Mouse (Mus musculus): ENCODE measurements at regions not wholly inside any gene's neighbourhood (a gene's known extent, or its start where the extent isn't known, plus 50 kb on each side); places are given as distances from the start of the nearest gene placed in this dataset.

DNA sequence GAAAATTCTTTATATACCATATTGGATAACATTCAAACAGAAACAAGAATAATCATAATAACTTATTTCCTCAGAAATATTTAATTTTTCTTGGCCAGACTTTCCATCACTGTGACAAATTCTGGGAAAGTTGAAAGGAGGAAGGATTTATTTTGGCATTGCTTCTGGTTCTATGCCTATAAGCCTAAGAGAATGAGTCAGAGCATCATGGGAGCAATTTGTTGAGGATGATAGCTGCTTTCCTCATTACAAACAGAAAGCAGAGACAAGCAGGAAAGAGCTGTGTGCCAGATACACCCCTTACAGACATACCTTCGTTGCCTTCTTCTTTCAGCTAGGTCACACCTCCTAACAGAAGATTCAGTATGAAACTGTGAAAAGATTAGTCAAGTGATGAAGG, 115.3 kb downstream of the Rgs21 start:
- H3K36me3 ChIP-seq (ENCODE audit: control insufficient read depth, insufficient read depth, low read length, poor library complexity, severe bottlenecking) = no peaks in the 10 kb centered on the region
- no peaks in the 10 kb centered on the region for H3K4me1 ChIP-seq (ENCODE audit: control insufficient read depth in 2 of 2, insufficient read depth in 2 of 2, low read length in 2 of 2, poor library complexity in 1 of 2)
- no peak overlapping the region for H3K27ac ChIP-seq (ENCODE audit: insufficient read depth, low read depth, low read length, poor library complexity, severe bottlenecking)
- no peak for DNase-seq (ENCODE audit: low read depth, low spot score)
- TF ChIP-seq HCFC1 (IDR thresholded peaks at IDR 0.05; ENCODE audit: borderline replicate concordance, insufficient read depth, low read length) (no peak), ZC3H11A (IDR thresholded peaks at IDR 0.05; ENCODE audit: borderline replicate concordance, low read depth, low read length) (no peak), CHD2 (IDR thresholded peaks at IDR 0.05; ENCODE audit: low read depth, low read length) (no peak), ZNF384 (IDR thresholded peaks at IDR 0.05; ENCODE audit: low read depth, low read length) (no peak), MAFK (IDR thresholded peaks at IDR 0.05; ENCODE audit: insufficient read depth, low read depth, low read length) (no peak)
- H3K9ac ChIP-seq (ENCODE audit: insufficient read depth, low read depth, low read length, poor library complexity, severe bottlenecking) = no peak overlapping the region
- H3K9me3 ChIP-seq (ENCODE audit: control insufficient read depth, insufficient read depth, low read depth, low read length) = no peaks in the 10 kb centered on the region
- no peak overlapping the region for H3K4me3 ChIP-seq (ENCODE audit: insufficient read depth in 1 of 2, low read depth in 1 of 2, low read length in 2 of 2, poor library complexity in 1 of 2, severe bottlenecking in 1 of 2)
- in situ Hi-C loops (cut with MboI; ENCODE audit: low sequenced_read_pairs in 2 of 2, unreplicated experiment in 2 of 2) = no loop called here

DNA sequence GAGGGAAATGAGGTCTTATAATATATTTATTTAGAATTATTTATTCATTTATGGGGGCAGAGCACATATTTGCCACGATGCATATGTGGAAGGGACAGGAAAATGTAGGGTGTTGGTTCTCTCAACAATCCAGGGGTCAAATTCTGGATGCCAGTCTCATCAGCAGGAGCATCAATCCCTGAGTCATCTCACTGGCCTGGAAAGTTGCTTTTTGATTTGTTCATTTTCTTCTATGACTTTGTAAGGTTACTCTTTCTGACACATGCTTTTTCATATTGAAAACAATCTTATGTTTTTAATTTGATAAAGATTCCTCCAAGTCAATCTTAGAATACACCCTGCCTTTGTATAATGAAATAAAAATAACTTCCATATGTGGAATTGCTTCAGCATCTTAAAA, 115.7 kb downstream of the Rgs21 start:
- no peak for DNase-seq (ENCODE audit: low read depth, low spot score)
- no peak overlapping the region for H3K27ac ChIP-seq (ENCODE audit: insufficient read depth, low read depth, low read length, poor library complexity, severe bottlenecking)
- no peaks in the 10 kb centered on the region for H3K4me1 ChIP-seq (ENCODE audit: control insufficient read depth in 2 of 2, insufficient read depth in 2 of 2, low read length in 2 of 2, poor library complexity in 1 of 2)
- no peaks in the 10 kb centered on the region for H3K9me3 ChIP-seq (ENCODE audit: control insufficient read depth, insufficient read depth, low read depth, low read length)
- no peaks in the 10 kb centered on the region for H3K36me3 ChIP-seq (ENCODE audit: control insufficient read depth, insufficient read depth, low read length, poor library complexity, severe bottlenecking)
- TF ChIP-seq MAFK (IDR thresholded peaks at IDR 0.05; ENCODE audit: insufficient read depth, low read depth, low read length) (no peak), ZC3H11A (IDR thresholded peaks at IDR 0.05; ENCODE audit: borderline replicate concordance, low read depth, low read length) (no peak), HCFC1 (IDR thresholded peaks at IDR 0.05; ENCODE audit: borderline replicate concordance, insufficient read depth, low read length) (no peak), ZNF384 (IDR thresholded peaks at IDR 0.05; ENCODE audit: low read depth, low read length) (no peak), CHD2 (IDR thresholded peaks at IDR 0.05; ENCODE audit: low read depth, low read length) (no peak)
- no peak overlapping the region for H3K9ac ChIP-seq (ENCODE audit: insufficient read depth, low read depth, low read length, poor library complexity, severe bottlenecking)
- no peak overlapping the region for H3K4me3 ChIP-seq (ENCODE audit: insufficient read depth in 1 of 2, low read depth in 1 of 2, low read length in 2 of 2, poor library complexity in 1 of 2, severe bottlenecking in 1 of 2)
- in situ Hi-C loops (cut with MboI; ENCODE audit: low sequenced_read_pairs in 2 of 2, unreplicated experiment in 2 of 2) = no loop called here

DNA sequence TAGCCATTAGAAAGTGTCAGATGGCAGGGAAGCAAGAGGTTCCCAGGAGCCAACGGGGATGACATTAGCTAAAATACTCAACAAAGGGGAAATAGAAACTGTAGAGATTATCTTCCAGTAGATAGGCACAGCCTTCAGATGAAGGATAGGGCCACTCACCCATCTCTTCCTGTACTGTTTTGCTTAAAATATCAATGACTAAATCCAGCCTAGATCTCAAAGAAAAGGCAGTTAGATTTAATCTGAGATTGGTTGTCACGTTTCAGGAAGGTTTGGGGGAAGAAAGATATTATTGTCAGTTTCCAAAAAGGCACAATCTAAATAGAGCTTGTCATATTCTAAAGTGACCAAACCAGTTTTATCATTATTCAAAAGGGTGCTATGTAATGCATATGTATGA, 130.8 kb downstream of the Rgs21 start:
- Histone ChIP-seq H3K4me1 (ENCODE audit: control insufficient read depth in 2 of 2, insufficient read depth in 2 of 2, low read length in 2 of 2, poor library complexity in 1 of 2) (no peaks in the 10 kb centered on the region), H3K4me3 (ENCODE audit: insufficient read depth in 1 of 2, low read depth in 1 of 2, low read length in 2 of 2, poor library complexity in 1 of 2, severe bottlenecking in 1 of 2) (no peak overlapping the region), H3K9ac (ENCODE audit: insufficient read depth, low read depth, low read length, poor library complexity, severe bottlenecking) (no peak overlapping the region), H3K9me3 (ENCODE audit: control insufficient read depth, insufficient read depth, low read depth, low read length) (no peaks in the 10 kb centered on the region), H3K27ac (ENCODE audit: insufficient read depth, low read depth, low read length, poor library complexity, severe bottlenecking) (no peak overlapping the region), H3K36me3 (ENCODE audit: control insufficient read depth, insufficient read depth, low read length, poor library complexity, severe bottlenecking) (no peaks in the 10 kb centered on the region)
- no peak for DNase-seq (ENCODE audit: low read depth, low spot score)
- TF ChIP-seq MAFK (IDR thresholded peaks at IDR 0.05; ENCODE audit: insufficient read depth, low read depth, low read length) (no peak), CHD2 (IDR thresholded peaks at IDR 0.05; ENCODE audit: low read depth, low read length) (no peak), HCFC1 (IDR thresholded peaks at IDR 0.05; ENCODE audit: borderline replicate concordance, insufficient read depth, low read length) (no peak), ZNF384 (IDR thresholded peaks at IDR 0.05; ENCODE audit: low read depth, low read length) (no peak), ZC3H11A (IDR thresholded peaks at IDR 0.05; ENCODE audit: borderline replicate concordance, low read depth, low read length) (no peak)
- in situ Hi-C loops (cut with MboI; ENCODE audit: low sequenced_read_pairs in 2 of 2, unreplicated experiment in 2 of 2) = no loop called here

DNA sequence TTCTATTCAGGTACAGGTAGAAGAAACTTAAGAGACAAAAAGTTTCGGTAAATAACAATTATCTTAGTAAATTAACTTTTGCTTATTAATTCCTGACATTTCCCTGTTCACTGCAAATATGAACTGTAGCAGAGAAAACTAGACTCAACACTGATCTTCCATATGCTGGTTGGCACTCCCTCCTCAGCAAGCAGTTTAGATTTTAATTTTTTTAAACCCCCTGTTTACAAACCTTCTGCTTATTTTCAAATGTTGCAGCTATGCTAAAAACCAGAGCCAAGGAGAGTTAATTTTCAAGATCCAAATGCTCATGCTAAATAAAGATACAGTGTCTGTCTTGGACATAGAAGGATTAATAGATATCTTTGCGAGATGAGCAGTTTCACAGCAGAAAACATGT, 134.7 kb downstream of the Rgs21 start:
- H3K27ac ChIP-seq (ENCODE audit: insufficient read depth, low read depth, low read length, poor library complexity, severe bottlenecking) = no peak overlapping the region
- TF ChIP-seq ZNF384 (IDR thresholded peaks at IDR 0.05; ENCODE audit: low read depth, low read length) (no peak), HCFC1 (IDR thresholded peaks at IDR 0.05; ENCODE audit: borderline replicate concordance, insufficient read depth, low read length) (no peak), ZC3H11A (IDR thresholded peaks at IDR 0.05; ENCODE audit: borderline replicate concordance, low read depth, low read length) (no peak), MAFK (IDR thresholded peaks at IDR 0.05; ENCODE audit: insufficient read depth, low read depth, low read length) (no peak), CHD2 (IDR thresholded peaks at IDR 0.05; ENCODE audit: low read depth, low read length) (no peak)
- no peaks in the 10 kb centered on the region for H3K36me3 ChIP-seq (ENCODE audit: control insufficient read depth, insufficient read depth, low read length, poor library complexity, severe bottlenecking)
- DNase-seq (ENCODE audit: low read depth, low spot score) = no peak
- no peak overlapping the region for H3K9ac ChIP-seq (ENCODE audit: insufficient read depth, low read depth, low read length, poor library complexity, severe bottlenecking)
- H3K4me1 ChIP-seq (ENCODE audit: control insufficient read depth in 2 of 2, insufficient read depth in 2 of 2, low read length in 2 of 2, poor library complexity in 1 of 2) = no peaks in the 10 kb centered on the region
- H3K4me3 ChIP-seq (ENCODE audit: insufficient read depth in 1 of 2, low read depth in 1 of 2, low read length in 2 of 2, poor library complexity in 1 of 2, severe bottlenecking in 1 of 2) = no peak overlapping the region
- no peaks in the 10 kb centered on the region for H3K9me3 ChIP-seq (ENCODE audit: control insufficient read depth, insufficient read depth, low read depth, low read length)
- in situ Hi-C loops (cut with MboI; ENCODE audit: low sequenced_read_pairs in 2 of 2, unreplicated experiment in 2 of 2) = no loop called here
